Mouse (Mus musculus): ENCODE data around the gene Hebp1.

DNA sequence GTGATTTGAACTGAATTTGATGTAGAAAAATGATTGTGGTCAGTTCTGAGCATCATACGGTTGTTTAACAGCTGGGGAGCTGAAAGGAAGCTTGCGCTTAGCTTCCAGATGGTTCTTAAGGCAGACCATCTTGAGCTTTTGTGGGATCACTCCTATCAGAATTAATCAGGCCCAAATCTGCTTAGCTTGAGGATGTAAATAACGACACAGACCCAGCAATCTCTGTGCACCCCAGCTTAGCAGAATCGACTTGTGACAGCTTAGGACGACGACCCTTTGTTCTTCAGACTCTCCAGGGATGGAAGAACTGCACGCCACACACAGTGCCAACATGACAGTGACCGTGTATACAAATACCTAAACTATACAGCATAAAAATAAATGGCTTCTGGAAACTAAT, 47.8 kb upstream of the Hebp1 start:
- TF ChIP-seq CTCF (IDR thresholded peaks at IDR 0.05; ENCODE audit: insufficient read depth, low read length): no peak
- no peak for TF ChIP-seq POLR2A (IDR thresholded peaks at IDR 0.05; ENCODE audit: borderline replicate concordance, extremely low read depth, low read depth, low read length)
